Mouse (Mus musculus): ENCODE measurements around the gene Myo9b. TPM values are rescaled to one million over a fixed set of nuclear protein-coding genes. Genes with fewer than 3 reads are reported as not detected.
"Not testable (repeated sequence)": the region's sequence is repeated elsewhere in the genome, so short reads cannot be mapped to it uniquely, and the experiment has no call there.

Gene Myo9b
- 20.3 and 21.2 TPM in 2 replicates for polyA plus RNA-seq (2015; fragmentation: Nextera tagmentation; extraction: Ambion mirVana)

DNA sequence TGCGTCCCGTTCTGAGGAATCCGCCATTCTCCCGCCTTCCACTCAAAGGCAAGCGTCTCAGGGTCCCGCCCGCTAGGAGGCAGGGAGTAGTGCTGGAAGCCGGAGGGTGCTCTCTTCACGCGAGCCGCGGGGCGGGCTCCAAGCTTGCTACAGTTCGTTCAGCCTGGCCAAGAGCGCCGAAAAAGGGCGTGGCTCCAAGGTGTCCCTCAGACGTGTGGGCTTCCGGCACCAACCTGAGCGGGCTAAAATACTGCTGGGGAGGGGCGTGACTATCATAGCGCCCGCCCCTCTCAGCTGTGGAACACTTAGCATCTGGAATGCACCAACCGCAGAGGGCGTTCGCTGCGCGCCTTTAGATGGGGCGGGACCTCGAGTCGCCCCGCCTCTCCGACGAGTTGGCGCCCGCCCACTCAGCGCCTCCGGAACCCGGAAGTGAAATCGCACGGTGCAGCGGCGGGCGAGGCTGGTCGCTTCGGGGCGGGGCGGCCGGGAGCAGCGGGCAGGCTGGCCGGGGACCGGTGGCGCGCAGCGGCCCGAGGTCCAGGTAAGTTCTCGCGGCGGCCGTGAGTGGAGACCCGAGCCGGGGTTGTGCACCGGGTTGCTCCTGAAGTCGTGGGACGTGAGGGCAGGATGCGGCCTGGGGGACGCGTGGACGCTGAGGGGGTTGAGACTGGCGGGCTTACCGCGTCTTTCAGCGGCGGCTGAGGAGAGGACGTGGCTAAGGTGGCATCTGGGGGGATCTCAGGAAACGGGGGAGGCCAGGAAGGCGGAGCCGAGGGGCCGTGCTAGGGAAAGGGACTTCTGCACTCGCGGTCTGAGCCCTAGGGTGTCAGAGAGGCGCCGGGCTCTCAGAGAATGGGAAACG lies at the start of gene Myo9b, which contains the start of gene Haus8:
TSS of gene Myo9b (plus strand) at position 429 of the 865 bp plus-strand sequence.
TSS of gene Haus8 (minus strand) at position 649 of the 865 bp plus-strand sequence.
- H3K4me3 ChIP-seq (ENCODE audit: low read length) = peak within 1 kb of the TSS; percentile 87
- under 1% methylated on average over 83 of the region's 84 CpGs for WGBS
- peak within 1 kb of the TSS; percentile 82 for H3K9ac ChIP-seq (ENCODE audit: low read length)
- no peaks in the 10 kb centered on the region for H3K9me3 ChIP-seq (ENCODE audit: control insufficient read depth, low read length)
- peak; percentile 97 for ATAC-seq (ENCODE audit: low read depth)
- peak within 1 kb of the TSS; percentile 75 for H3K4me2 ChIP-seq (ENCODE audit: low read depth, low read length)
- peaks cover 9% of the 10 kb centered on the region for H3K4me1 ChIP-seq (replicated peaks; ENCODE audit: control insufficient read depth, insufficient read depth, low read length)
- no peaks in the 10 kb centered on the region for H3K36me3 ChIP-seq (ENCODE audit: control insufficient read depth, insufficient read depth, low read length)
- H3K27me3 ChIP-seq (ENCODE audit: control insufficient read depth, insufficient read depth, low read depth, low read length) = no peaks in the 10 kb centered on the region
- H3K27ac ChIP-seq (ENCODE audit: low read length) = peak within 1 kb of the TSS; percentile 90

DNA sequence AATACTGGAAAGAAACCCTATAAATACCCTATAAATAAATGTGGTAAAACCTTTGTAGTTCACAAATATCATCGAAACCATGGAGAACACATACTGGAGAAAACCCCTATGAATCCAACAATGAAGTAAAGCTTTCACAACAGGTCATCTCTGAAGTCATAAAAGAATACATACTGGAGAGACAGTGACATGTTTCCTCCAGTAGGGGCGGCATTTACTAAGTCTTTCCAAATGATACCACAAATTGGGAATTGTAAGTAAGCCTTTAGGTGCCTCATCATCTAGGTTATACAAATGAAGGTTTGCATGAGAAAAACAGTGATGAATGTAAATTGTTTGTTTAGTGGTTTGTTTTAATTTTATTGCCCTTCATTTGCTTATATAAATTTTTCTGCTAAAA lies 48.0 kb upstream of the Myo9b start:
- Histone ChIP-seq H3K4me1 (replicated peaks; ENCODE audit: control insufficient read depth, insufficient read depth, low read length) (no peaks in the 10 kb centered on the region), H3K36me3 (ENCODE audit: control insufficient read depth, insufficient read depth, low read length) (no peaks in the 10 kb centered on the region), H3K4me3 (ENCODE audit: low read length) (no peak overlapping the region), H3K4me2 (ENCODE audit: low read depth, low read length) (no peak overlapping the region), H3K27ac (ENCODE audit: low read length) (no peak overlapping the region), H3K9me3 (ENCODE audit: control insufficient read depth, low read length) (no peaks in the 10 kb centered on the region), H3K9ac (ENCODE audit: low read length) (no peak overlapping the region), H3K27me3 (ENCODE audit: control insufficient read depth, insufficient read depth, low read depth, low read length) (no peaks in the 10 kb centered on the region)
- ATAC-seq (ENCODE audit: low read depth) = no peak
- 44% methylated on average over 2 of the region's 2 CpGs for WGBS

DNA sequence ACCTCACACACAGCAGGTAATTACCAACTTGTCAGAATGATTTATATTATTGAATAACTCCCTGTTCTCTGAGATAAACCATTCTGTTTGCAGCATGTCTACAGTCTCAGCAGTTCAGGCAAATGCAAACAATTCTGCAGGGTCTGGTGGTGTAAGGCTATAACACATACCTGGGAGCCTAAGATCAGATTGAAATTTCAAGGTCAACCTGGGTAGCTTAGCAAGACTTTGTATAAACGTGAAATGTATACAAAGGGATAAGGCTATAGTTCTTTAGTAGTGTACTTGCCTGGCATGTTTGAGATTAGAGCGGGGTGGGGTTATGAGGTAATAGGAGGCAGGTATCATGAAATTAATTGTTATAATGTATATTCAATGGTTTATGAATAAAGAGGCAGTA lies 29.8 kb upstream of the Myo9b start:
- WGBS = 54% methylated on average over 2 of the region's 2 CpGs
- H3K4me3 ChIP-seq (ENCODE audit: low read length) = no peak overlapping the region
- no peak overlapping the region for H3K27ac ChIP-seq (ENCODE audit: low read length)
- no peak overlapping the region for H3K9ac ChIP-seq (ENCODE audit: low read length)
- no peaks in the 10 kb centered on the region for H3K9me3 ChIP-seq (ENCODE audit: control insufficient read depth, low read length)
- H3K4me2 ChIP-seq (ENCODE audit: low read depth, low read length) = no peak overlapping the region
- H3K36me3 ChIP-seq (ENCODE audit: control insufficient read depth, insufficient read depth, low read length) = no peaks in the 10 kb centered on the region
- no peaks in the 10 kb centered on the region for H3K4me1 ChIP-seq (replicated peaks; ENCODE audit: control insufficient read depth, insufficient read depth, low read length)
- H3K27me3 ChIP-seq (ENCODE audit: control insufficient read depth, insufficient read depth, low read depth, low read length) = no peaks in the 10 kb centered on the region
- no peak for ATAC-seq (ENCODE audit: low read depth)

DNA sequence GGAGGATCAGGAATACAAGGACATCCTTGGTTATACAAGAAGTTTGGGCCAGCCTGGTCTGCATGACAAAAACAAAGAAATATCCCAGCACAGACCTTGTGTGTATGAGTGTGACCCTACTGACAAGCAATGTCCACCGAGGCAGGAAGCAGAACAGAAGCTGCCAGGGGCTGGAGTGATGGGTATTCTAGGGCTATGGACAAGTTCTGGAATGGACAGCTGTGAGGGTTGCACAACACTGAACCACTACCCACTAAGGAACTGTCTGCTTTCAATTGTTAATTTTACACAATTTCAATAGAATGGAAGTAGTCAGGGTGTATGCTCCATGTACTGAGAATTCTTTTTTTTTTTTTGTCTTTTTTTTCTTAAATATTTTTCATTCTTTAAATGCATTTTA lies 24.3 kb upstream of the Myo9b start:
- no peaks in the 10 kb centered on the region for H3K36me3 ChIP-seq (ENCODE audit: control insufficient read depth, insufficient read depth, low read length)
- no peaks in the 10 kb centered on the region for H3K4me1 ChIP-seq (replicated peaks; ENCODE audit: control insufficient read depth, insufficient read depth, low read length)

DNA sequence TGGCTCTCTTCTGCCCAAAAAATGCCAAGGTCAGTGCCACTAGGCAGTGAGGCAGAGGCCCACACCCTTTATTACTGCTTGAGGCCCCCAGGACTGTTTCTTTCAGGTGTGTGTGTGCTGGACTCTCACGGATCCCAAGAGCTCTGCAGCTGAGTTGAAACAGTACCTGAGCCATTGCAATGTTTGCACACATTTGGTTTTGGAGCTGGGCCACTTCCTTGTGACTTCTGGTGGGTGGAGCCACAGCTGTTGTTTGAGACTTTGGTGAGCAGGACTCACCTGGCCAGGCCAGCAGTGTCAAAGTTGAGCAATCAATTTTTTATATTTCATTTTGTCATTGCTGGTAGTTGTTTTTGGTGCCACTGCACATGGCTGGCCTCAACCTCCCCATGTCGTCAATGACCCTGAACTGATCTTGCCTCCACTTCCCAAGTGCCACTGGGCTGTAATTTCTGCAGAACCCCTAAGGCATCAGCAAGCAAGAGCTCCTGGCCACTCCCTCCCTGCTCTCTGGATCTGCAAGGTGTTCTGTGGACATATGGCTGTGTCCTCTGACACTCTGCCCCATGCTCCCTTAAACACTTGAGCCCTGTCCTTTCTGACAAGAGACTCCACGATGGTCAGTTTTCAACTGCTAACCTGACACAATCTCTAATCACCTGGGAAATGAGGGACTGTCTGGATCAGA lies 15.8 kb upstream of the Myo9b start:
- ATAC-seq (ENCODE audit: low read depth) = peak; percentile 59
- Histone ChIP-seq H3K9me3 (ENCODE audit: control insufficient read depth, low read length) (no peaks in the 10 kb centered on the region), H3K4me3 (ENCODE audit: low read length) (no peak overlapping the region), H3K9ac (ENCODE audit: low read length) (no peak overlapping the region), H3K36me3 (ENCODE audit: control insufficient read depth, insufficient read depth, low read length) (0 out of 2 replicates have a peak, but pooled peaks cover 7% of the 10 kb centered on the region), H3K27ac (ENCODE audit: low read length) (no peak overlapping the region), H3K4me1 (replicated peaks; ENCODE audit: control insufficient read depth, insufficient read depth, low read length) (no peaks in the 10 kb centered on the region), H3K27me3 (ENCODE audit: control insufficient read depth, insufficient read depth, low read depth, low read length) (no peaks in the 10 kb centered on the region), H3K4me2 (ENCODE audit: low read depth, low read length) (no peak overlapping the region)
- WGBS = 86% methylated on average over 3 of the region's 3 CpGs

More for the DNA sequence above, 24.3 kb upstream of the Myo9b start:
- H3K27me3 ChIP-seq (ENCODE audit: control insufficient read depth, insufficient read depth, low read depth, low read length) = no peaks in the 10 kb centered on the region
- H3K4me3 ChIP-seq (ENCODE audit: low read length) = no peak overlapping the region
- WGBS = 86% methylated on average over 1 of the region's 1 CpGs
- no peak overlapping the region for H3K4me2 ChIP-seq (ENCODE audit: low read depth, low read length)
- H3K27ac ChIP-seq (ENCODE audit: low read length) = no peak overlapping the region
- no peak overlapping the region for H3K9ac ChIP-seq (ENCODE audit: low read length)
- ATAC-seq (ENCODE audit: low read depth) = no peak
- no peaks in the 10 kb centered on the region for H3K9me3 ChIP-seq (ENCODE audit: control insufficient read depth, low read length)

DNA sequence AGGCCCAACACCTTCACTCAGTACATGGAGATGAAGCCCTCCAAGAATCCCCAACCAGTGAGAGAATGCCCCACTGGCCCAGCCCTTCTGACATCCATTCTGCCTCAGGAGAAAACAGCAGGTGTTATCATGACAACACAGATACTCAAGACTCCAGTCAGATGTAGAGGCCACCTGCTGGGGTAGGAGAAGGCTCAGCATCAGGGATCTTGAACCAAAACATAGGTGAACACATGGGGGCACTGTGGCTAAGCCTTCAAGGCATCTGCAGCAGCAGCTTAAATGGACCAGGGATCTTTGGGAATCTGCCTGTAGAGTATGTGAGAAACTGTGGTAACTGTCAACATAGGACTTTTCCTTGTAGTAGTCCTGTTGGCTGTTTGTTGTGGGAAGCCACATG lies 11.3 kb upstream of the Myo9b start:
- Histone ChIP-seq H3K27ac (ENCODE audit: low read length) (no peak overlapping the region), H3K4me1 (replicated peaks; ENCODE audit: control insufficient read depth, insufficient read depth, low read length) (no peaks in the 10 kb centered on the region), H3K36me3 (ENCODE audit: control insufficient read depth, insufficient read depth, low read length) (peaks cover 11% of the 10 kb centered on the region), H3K4me2 (ENCODE audit: low read depth, low read length) (no peak overlapping the region), H3K4me3 (ENCODE audit: low read length) (no peak overlapping the region), H3K27me3 (ENCODE audit: control insufficient read depth, insufficient read depth, low read depth, low read length) (no peaks in the 10 kb centered on the region), H3K9ac (ENCODE audit: low read length) (no peak overlapping the region), H3K9me3 (ENCODE audit: control insufficient read depth, low read length) (no peaks in the 10 kb centered on the region)
- no peak for ATAC-seq (ENCODE audit: low read depth)

DNA sequence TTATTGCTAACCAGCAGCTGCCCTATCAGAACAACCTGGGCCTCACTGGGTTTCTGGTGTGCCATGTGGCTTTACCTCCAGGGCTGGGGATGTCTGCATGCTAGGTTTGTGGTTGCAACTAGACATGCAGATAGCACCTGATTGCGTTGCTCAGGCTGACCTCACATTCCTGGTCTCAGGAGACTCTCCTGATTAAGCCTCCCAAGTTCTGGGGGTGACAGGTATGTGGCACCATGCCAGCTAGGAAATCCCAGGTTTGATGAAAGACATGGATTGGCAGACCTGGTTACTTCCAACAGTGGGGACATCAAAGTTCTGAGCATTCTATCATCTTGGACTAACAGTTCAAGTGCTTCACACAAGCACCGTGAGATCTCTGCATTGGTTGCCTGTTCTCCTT lies 4.8 kb upstream of the Myo9b start:
- Histone ChIP-seq H3K27me3 (ENCODE audit: control insufficient read depth, insufficient read depth, low read depth, low read length) (no peaks in the 10 kb centered on the region), H3K4me3 (ENCODE audit: low read length) (no peak overlapping the region), H3K9ac (ENCODE audit: low read length) (no peak overlapping the region), H3K4me2 (ENCODE audit: low read depth, low read length) (no peak overlapping the region), H3K4me1 (replicated peaks; ENCODE audit: control insufficient read depth, insufficient read depth, low read length) (peaks cover 3% of the 10 kb centered on the region; the same call in 1 of the 2 replicates), H3K27ac (ENCODE audit: low read length) (no peak overlapping the region), H3K9me3 (ENCODE audit: control insufficient read depth, low read length) (no peaks in the 10 kb centered on the region), H3K36me3 (ENCODE audit: control insufficient read depth, insufficient read depth, low read length) (peaks cover 2% of the 10 kb centered on the region; the same call in 1 of the 2 replicates)
- 92% methylated on average over 2 of the region's 2 CpGs for WGBS
- no peak for ATAC-seq (ENCODE audit: low read depth)

DNA sequence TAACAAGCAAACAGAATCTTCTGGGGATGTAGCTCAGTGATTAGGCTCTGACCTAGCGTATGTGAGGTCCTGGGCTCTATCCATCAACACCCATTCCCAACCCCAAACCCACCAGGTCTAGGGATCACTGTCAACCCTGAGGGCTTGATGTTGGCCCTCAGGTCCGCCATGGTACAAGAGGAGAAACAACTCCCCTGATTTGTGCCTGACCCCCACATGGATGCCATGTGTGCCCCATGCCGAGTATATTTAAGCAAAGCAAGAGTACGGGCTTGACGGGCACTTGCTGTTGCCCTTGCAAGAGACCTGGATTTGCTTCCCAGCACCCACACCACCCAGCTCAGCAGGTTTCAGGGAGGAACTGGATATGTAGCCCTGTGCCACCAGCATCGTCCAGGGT lies 4.2 kb upstream of the Myo9b start:
- WGBS = 87% methylated on average over 6 of the region's 6 CpGs
- H3K27ac ChIP-seq (ENCODE audit: low read length); H3K4me3 ChIP-seq (ENCODE audit: low read length); H3K4me2 ChIP-seq (ENCODE audit: low read depth, low read length); H3K9me3 ChIP-seq (ENCODE audit: control insufficient read depth, low read length); H3K27me3 ChIP-seq (ENCODE audit: control insufficient read depth, insufficient read depth, low read depth, low read length); ATAC-seq (ENCODE audit: low read depth); H3K9ac ChIP-seq (ENCODE audit: low read length); H3K36me3 ChIP-seq (ENCODE audit: control insufficient read depth, insufficient read depth, low read length); H3K4me1 ChIP-seq (replicated peaks; ENCODE audit: control insufficient read depth, insufficient read depth, low read length): not testable (repeated sequence)

DNA sequence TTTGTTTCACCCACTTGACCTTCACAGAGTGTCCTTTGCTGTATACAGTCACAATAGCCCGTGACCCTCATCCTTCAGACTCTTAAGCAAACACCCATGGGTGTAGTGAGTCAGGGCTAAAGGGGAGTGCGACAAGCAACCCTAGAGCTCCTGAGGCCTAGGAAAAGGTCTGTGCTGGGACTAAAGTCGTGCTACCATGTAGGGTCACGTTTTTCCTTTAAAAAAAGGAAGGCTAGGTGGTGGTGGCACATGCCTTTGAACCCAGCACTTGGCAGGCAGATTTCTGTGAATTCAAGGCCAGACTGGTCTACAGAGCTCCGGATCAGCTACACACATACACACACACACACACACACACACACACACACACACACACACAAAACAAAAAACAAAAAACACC lies 884 bp upstream of the Myo9b start:
- peak overlapping the region; percentile 59 for H3K27ac ChIP-seq (ENCODE audit: low read length)
- H3K4me2 ChIP-seq (ENCODE audit: low read depth, low read length) = peak overlapping the region; percentile 75
- no peaks in the 10 kb centered on the region for H3K27me3 ChIP-seq (ENCODE audit: control insufficient read depth, insufficient read depth, low read depth, low read length)
- H3K4me1 ChIP-seq (replicated peaks; ENCODE audit: control insufficient read depth, insufficient read depth, low read length) = peaks cover 9% of the 10 kb centered on the region
- peak overlapping the region; percentile 75 for H3K9ac ChIP-seq (ENCODE audit: low read length)
- H3K4me3 ChIP-seq (ENCODE audit: low read length) = peak overlapping the region; percentile 87
- 9% methylated on average over 5 of the region's 5 CpGs for WGBS
- H3K9me3 ChIP-seq (ENCODE audit: control insufficient read depth, low read length) = no peaks in the 10 kb centered on the region
- ATAC-seq (ENCODE audit: low read depth) = no peak
- H3K36me3 ChIP-seq (ENCODE audit: control insufficient read depth, insufficient read depth, low read length) = no peaks in the 10 kb centered on the region

Measured in lung, embryonic 16.5 days (tissue).